Mouse (Mus musculus) heart, postnatal 0 days (tissue): ENCODE results near the gene Fbxo45. TPM values are rescaled to one million over a fixed set of nuclear protein-coding genes. Genes with fewer than 3 reads are reported as not detected.

Source experiments
- ATAC-seq: fragments of 200-750 bp; cut with Nextera tagmentation; 2 replicates; pipeline ENCODE4 v1.8.0; 2017; ENCODE audit warnings: low read depth, moderate number of reproducible peaks, moderate library complexity; ENCODE audit not compliant: insufficient read depth
- DNase-seq: peaks from one replicate; pipeline ENCODE4 v3.0.0-alpha.2; 2016; ENCODE audit warnings: low spot score
- H3K27ac ChIP-seq: fragments of 300-500 bp; sonication (generic); 2 replicates; pipeline ENCODE4 v1.5.1; 2014; ENCODE audit warnings: low read depth, mild to moderate bottlenecking
- H3K27me3 ChIP-seq: fragments of 300-500 bp; sonication (generic); 2 replicates; pipeline ENCODE4 v1.6.1; 2014; ENCODE audit warnings: low read length, mixed read lengths; ENCODE audit not compliant: control insufficient read depth, insufficient read depth
- H3K36me3 ChIP-seq: fragments of 300-500 bp; sonication (generic); replicated peaks from 2 replicates; pipeline ENCODE4 v1.6.1; 2014; ENCODE audit warnings: low read length, mixed read lengths; ENCODE audit not compliant: control insufficient read depth, insufficient read depth
- H3K4me1 ChIP-seq: fragments of 300-500 bp; sonication (generic); 2 replicates; pipeline ENCODE4 v1.6.1; 2014; ENCODE audit warnings: antibody characterized with exemption; ENCODE audit not compliant: control insufficient read depth, insufficient read depth
- H3K4me2 ChIP-seq: fragments of 300-500 bp; sonication (generic); 2 replicates; pipeline ENCODE4 v1.6.1; 2014; ENCODE audit warnings: low read depth, mild to moderate bottlenecking, low read length, moderate library complexity
- H3K4me3 ChIP-seq: fragments of 300-500 bp; sonication (generic); 2 replicates; pipeline ENCODE4 v1.5.1; 2014; ENCODE audit warnings: low read depth, low read length
- H3K9ac ChIP-seq: fragments of 300-500 bp; sonication (generic); replicated peaks from 2 replicates; pipeline ENCODE4 v1.6.1; 2014; ENCODE audit warnings: low read depth, low read length, mixed read lengths
- H3K9me3 ChIP-seq: fragments of 300-500 bp; sonication (generic); replicated peaks from 2 replicates; pipeline ENCODE4 v1.6.1; 2016; ENCODE audit warnings: low read length; ENCODE audit not compliant: control insufficient read depth
- CTCF ChIP-seq: IDR thresholded peaks from 2 replicates; pipeline ENCODE4 v1.5.1; 2016; ENCODE audit warnings: antibody characterized with exemption, control low read depth, low read depth
- EP300 ChIP-seq: IDR thresholded peaks from 2 replicates; pipeline ENCODE4 v1.6.1; 2016; ENCODE audit warnings: antibody characterized with exemption, low read depth
- WGBS: fragments of 180-500 bp; shearing (Covaris S2); extraction: QIAGEN DNeasy Blood & Tissue Kit; methylation state at CpG from one replicate; pipeline ENCODE4 v1.1.7; 2014; 5-methylcytosine and 5-hydroxymethylcytosine counted together
- polyA plus RNA-seq: library from polyadenylated mRNA; unstranded; fragments of >200 nt; fragmentation: Nextera tagmentation; extraction: Ambion mirVana; gene quantifications from 2 replicates; pipeline ENCODE4 v1.2.1, GENCODE M21; 2015
- total RNA-seq: library from RNA; depleted of rRNA; stranded (reverse); fragments of >200 nt; gene quantifications from 2 replicates; pipeline ENCODE4 v1.2.3, GENCODE M21; 2014; ENCODE audit warnings: low replicate concordance

Fbxo45 gene
- total and polyA plus RNA-seq, 2 experiments from 2014 or later, result 5.8 to 13.7 TPM

DNA sequence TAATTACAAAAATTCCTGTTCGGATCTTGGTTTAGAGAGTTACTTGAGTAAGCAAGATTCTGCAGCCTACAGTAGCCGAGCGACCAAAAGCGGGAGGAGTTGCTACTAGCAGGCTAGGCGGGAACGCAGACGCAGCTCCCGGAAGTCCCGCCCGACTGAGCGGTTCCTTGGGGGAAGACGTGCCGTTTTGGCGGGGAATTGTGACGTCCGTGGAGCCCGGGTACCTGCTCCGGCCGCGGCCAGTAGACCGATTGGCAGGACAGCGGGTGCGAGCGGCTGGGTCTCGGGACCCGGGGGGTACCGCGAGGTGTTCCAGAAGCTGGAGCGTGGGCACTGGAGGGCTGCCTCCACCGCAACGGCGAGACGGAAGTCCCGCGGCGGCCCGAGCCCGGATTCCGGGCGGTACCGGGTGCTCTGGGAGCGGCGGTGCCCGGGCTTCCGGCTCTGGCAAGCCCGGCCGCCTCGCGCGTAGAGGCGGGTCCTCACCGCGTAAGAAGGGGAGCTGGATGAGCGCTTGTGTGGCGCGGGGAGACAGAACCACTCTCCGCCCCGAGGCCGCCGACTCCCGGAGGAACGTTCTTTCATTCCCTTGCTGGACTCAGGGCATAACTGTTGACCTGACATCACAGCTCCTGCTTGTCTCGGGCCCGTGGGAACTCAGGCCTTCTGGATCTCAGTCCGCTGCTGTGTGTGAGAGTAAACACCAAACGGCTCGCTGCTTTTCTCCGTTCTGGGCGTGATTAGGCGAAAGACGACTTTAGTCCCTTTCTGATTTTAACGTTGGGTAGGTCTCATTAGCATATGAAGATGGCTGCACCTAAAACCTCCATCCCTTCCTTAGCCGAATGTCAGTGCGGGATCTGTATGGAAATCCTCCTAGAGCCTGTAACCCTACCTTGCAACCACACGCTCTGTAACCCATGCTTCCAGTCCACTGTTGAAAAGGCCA is 30.6 kb upstream of the Fbxo45 start, which contains the start of gene Rnf168:
Gene Rnf168 (plus strand): TSS at position 152 of the 949 bp plus-strand sequence.
- peak; percentile 44; the same call in 1 of the 2 replicates for TF ChIP-seq EP300
- no peak for TF ChIP-seq CTCF
- DNase-seq (peak; percentile 88), ATAC-seq (peak; percentile 91)
- Histone ChIP-seq H3K27ac (peak within 1 kb of the TSS; percentile 97), H3K4me1 (peaks cover 15% of the 10 kb centered on the region; the same call in 1 of the 2 replicates), H3K4me2 (peak within 1 kb of the TSS; percentile 66), H3K9ac (peak within 1 kb of the TSS; percentile 88), H3K36me3 (peaks cover 10% of the 10 kb centered on the region), H3K9me3 (0 out of 2 replicates have a peak, but pooled peaks cover 3% of the 10 kb centered on the region), H3K27me3 (no peaks in the 10 kb centered on the region), H3K4me3 (peak within 1 kb of the TSS; percentile 94)
- WGBS, result under 1% methylated on average over 72 of the region's 75 CpGs

GRCm38 (mm10) chr16:32275830-32276229 is 28.9 kb upstream of the Fbxo45 start:
- no peak for TF ChIP-seq CTCF
- no peak for TF ChIP-seq EP300
- Histone ChIP-seq H3K27me3 (no peaks in the 10 kb centered on the region), H3K4me3 (no peak overlapping the region), H3K9ac (no peak overlapping the region), H3K36me3 (peaks cover 8% of the 10 kb centered on the region), H3K4me1 (peaks cover 15% of the 10 kb centered on the region; the same call in 1 of the 2 replicates), H3K27ac (no peak overlapping the region), H3K9me3 (0 out of 2 replicates have a peak, but pooled peaks cover 3% of the 10 kb centered on the region), H3K4me2 (no peak overlapping the region)
- DNase-seq (no peak), ATAC-seq (no peak)
- WGBS, result 79% methylated on average over 1 of the region's 1 CpGs

DNA sequence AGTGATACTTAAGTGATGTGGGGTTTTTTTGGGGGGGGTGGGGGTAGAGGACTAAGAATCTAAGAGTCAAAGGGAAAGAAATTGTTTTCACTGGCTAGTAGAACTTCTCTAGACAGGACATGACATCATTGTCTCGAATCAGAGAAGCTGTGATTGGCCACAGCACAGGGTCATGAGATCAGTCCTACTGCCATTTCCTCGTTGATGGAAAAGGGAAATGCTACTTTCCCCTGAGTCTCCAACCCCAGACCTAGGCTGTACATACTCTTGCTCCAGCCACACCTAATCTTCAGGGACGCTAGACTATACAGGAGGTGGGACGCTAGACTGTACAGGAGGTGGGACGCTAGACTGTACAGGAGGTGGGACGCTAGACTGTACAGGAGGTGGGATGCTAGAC is 28.1 kb upstream of the Fbxo45 start:
- Histone ChIP-seq H3K27ac (no peak overlapping the region), H3K36me3 (peaks cover 5% of the 10 kb centered on the region), H3K4me1 (peaks cover 15% of the 10 kb centered on the region; the same call in 1 of the 2 replicates), H3K27me3 (no peaks in the 10 kb centered on the region), H3K9me3 (0 out of 2 replicates have a peak, but pooled peaks cover 3% of the 10 kb centered on the region), H3K4me2 (no peak overlapping the region), H3K9ac (no peak overlapping the region), H3K4me3 (no peak overlapping the region)
- 78% methylated on average over 6 of the region's 6 CpGs for WGBS
- DNase-seq (no peak), ATAC-seq (no peak)
- TF ChIP-seq CTCF (no peak), EP300 (no peak)

DNA sequence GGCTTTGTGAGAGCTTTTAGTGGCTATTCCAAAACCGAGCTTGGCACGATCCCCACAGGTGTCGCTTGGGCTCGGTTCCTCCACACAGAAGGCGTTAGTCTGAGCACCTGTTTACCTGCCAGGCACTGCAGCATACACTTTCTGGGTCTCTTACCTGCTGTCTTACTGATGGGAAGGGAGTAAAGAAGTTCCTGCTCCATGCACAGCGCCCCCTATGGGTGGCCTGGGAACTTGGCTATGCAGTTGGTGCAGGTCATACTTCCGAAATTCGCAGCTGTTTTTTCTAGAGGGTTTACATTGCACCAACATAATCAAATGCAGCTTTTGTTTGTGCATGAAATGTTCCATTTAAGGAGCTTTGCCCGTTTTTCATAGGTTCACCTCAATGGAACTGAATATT is 26.4 kb upstream of the Fbxo45 start:
- DNase-seq, result no peak
- 49% methylated on average over 9 of the region's 9 CpGs for WGBS

GRCm38 (mm10) chr16:32271291-32271690 is 24.3 kb upstream of the Fbxo45 start, which contains the start of gene Smco1:
Gene Smco1 (plus strand): TSS chr16:32271468.
- no peak within 1 kb of the TSS for H3K9ac ChIP-seq
- TF ChIP-seq EP300, result no peak
- no peak for TF ChIP-seq CTCF
- H3K4me3 ChIP-seq, result no peak within 1 kb of the TSS
- H3K9me3 ChIP-seq, result 0 out of 2 replicates have a peak, but pooled peaks cover 3% of the 10 kb centered on the region
- H3K27me3 ChIP-seq, result no peaks in the 10 kb centered on the region
- no peak within 1 kb of the TSS for H3K27ac ChIP-seq
- peak within 1 kb of the TSS; percentile 31; the same call in 1 of the 2 replicates for H3K4me2 ChIP-seq
- H3K4me1 ChIP-seq, result no peaks in the 10 kb centered on the region
- H3K36me3 ChIP-seq, result no peaks in the 10 kb centered on the region
- 59% methylated on average over 11 of the region's 11 CpGs for WGBS
- ATAC-seq (no peak; the same call in 1 of the 2 replicates), DNase-seq (peak; percentile 56)

More for the DNA sequence above, 26.4 kb upstream of the Fbxo45 start:
- no peak overlapping the region for H3K4me2 ChIP-seq
- no peaks in the 10 kb centered on the region for H3K27me3 ChIP-seq
- H3K9me3 ChIP-seq, result 0 out of 2 replicates have a peak, but pooled peaks cover 3% of the 10 kb centered on the region
- no peak overlapping the region for H3K27ac ChIP-seq
- TF ChIP-seq EP300 (no peak), CTCF (peak; percentile 32)
- ATAC-seq, result no peak
- no peaks in the 10 kb centered on the region for H3K36me3 ChIP-seq
- no peak overlapping the region for H3K4me3 ChIP-seq
- 0 out of 2 replicates have a peak, but pooled peaks cover 5% of the 10 kb centered on the region for H3K4me1 ChIP-seq
- H3K9ac ChIP-seq, result no peak overlapping the region
